Mouse (Mus musculus) heart, postnatal 0 days (tissue): ENCODE data around the gene Mybbp1a. TPM values are rescaled to one million over a fixed set of nuclear protein-coding genes. Genes with fewer than 3 reads are reported as not detected.

Experiments used
- ATAC-seq: fragments of 200-750 bp; cut with Nextera tagmentation; 2 replicates; pipeline ENCODE4 v1.8.0; 2017; ENCODE audit warnings: low read depth, moderate number of reproducible peaks, moderate library complexity; ENCODE audit not compliant: insufficient read depth
- DNase-seq: peaks from one replicate; pipeline ENCODE4 v3.0.0-alpha.2; 2016; ENCODE audit warnings: low spot score
- H3K27ac ChIP-seq: fragments of 300-500 bp; sonication (generic); 2 replicates; pipeline ENCODE4 v1.5.1; 2014; ENCODE audit warnings: low read depth, mild to moderate bottlenecking
- H3K27me3 ChIP-seq: fragments of 300-500 bp; sonication (generic); 2 replicates; pipeline ENCODE4 v1.6.1; 2014; ENCODE audit warnings: low read length, mixed read lengths; ENCODE audit not compliant: control insufficient read depth, insufficient read depth
- H3K36me3 ChIP-seq: fragments of 300-500 bp; sonication (generic); replicated peaks from 2 replicates; pipeline ENCODE4 v1.6.1; 2014; ENCODE audit warnings: low read length, mixed read lengths; ENCODE audit not compliant: control insufficient read depth, insufficient read depth
- H3K4me1 ChIP-seq: fragments of 300-500 bp; sonication (generic); 2 replicates; pipeline ENCODE4 v1.6.1; 2014; ENCODE audit warnings: antibody characterized with exemption; ENCODE audit not compliant: control insufficient read depth, insufficient read depth
- H3K4me2 ChIP-seq: fragments of 300-500 bp; sonication (generic); 2 replicates; pipeline ENCODE4 v1.6.1; 2014; ENCODE audit warnings: low read depth, mild to moderate bottlenecking, low read length, moderate library complexity
- H3K4me3 ChIP-seq: fragments of 300-500 bp; sonication (generic); 2 replicates; pipeline ENCODE4 v1.5.1; 2014; ENCODE audit warnings: low read depth, low read length
- H3K9ac ChIP-seq: fragments of 300-500 bp; sonication (generic); replicated peaks from 2 replicates; pipeline ENCODE4 v1.6.1; 2014; ENCODE audit warnings: low read depth, low read length, mixed read lengths
- H3K9me3 ChIP-seq: fragments of 300-500 bp; sonication (generic); replicated peaks from 2 replicates; pipeline ENCODE4 v1.6.1; 2016; ENCODE audit warnings: low read length; ENCODE audit not compliant: control insufficient read depth
- CTCF ChIP-seq: IDR thresholded peaks from 2 replicates; pipeline ENCODE4 v1.5.1; 2016; ENCODE audit warnings: antibody characterized with exemption, control low read depth, low read depth
- EP300 ChIP-seq: IDR thresholded peaks from 2 replicates; pipeline ENCODE4 v1.6.1; 2016; ENCODE audit warnings: antibody characterized with exemption, low read depth
- WGBS: fragments of 180-500 bp; shearing (Covaris S2); extraction: QIAGEN DNeasy Blood & Tissue Kit; methylation state at CpG from one replicate; pipeline ENCODE4 v1.1.7; 2014; 5-methylcytosine and 5-hydroxymethylcytosine counted together
- polyA plus RNA-seq: library from polyadenylated mRNA; unstranded; fragments of >200 nt; fragmentation: Nextera tagmentation; extraction: Ambion mirVana; gene quantifications from 2 replicates; pipeline ENCODE4 v1.2.1, GENCODE M21; 2015
- total RNA-seq: library from RNA; depleted of rRNA; stranded (reverse); fragments of >200 nt; gene quantifications from 2 replicates; pipeline ENCODE4 v1.2.3, GENCODE M21; 2014; ENCODE audit warnings: low replicate concordance

The Mybbp1a gene
- total and polyA plus RNA-seq, 2 experiments from 2014 or later, result 20.5 to 42.1 TPM

DNA sequence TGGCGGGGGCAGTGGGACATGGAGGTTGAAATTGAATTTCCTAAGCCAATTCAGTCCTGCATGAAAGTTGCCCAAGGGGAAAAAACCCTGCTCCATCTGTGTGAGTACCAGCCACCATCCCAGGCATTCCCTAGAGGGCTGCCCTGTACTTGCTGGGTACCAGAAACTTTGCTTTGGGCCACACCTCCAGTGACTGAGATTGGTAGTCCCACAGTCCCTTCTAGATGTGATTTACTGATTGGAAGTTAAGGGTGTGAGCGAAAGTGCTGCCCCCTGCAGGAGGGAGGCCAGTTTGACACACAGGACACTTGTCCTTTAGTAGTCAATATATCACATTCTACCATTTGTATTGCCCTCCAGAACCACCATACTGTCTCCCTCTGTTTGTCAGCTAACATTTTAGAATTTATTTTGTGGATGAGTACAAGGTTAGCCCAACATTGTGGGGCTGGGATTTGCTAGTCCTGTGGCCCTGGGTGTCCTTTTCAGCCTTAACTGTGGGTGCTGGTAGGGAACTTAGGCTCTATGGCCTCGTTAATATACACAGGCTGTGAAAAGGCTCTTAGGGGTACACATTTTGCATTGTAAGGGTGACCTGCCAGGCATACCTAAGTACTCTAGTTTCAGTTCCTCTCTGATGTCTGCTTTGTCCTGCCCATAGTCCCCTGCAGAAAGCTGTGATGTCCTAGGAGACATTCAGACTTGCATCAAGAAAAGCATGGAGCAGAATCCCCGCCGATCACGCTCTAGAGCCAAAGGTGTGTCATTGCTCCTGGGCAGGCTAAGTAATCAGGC lies 5.4 kb downstream of the Mybbp1a start:
- 86% methylated on average over 6 of the region's 6 CpGs for WGBS
- Histone ChIP-seq H3K9me3 (no peaks in the 10 kb centered on the region), H3K27me3 (no peaks in the 10 kb centered on the region)

GRCm38 (mm10) chr11:72447475-72447874 lies 6.3 kb downstream of the Mybbp1a start:
- Histone ChIP-seq H3K9me3 (no peaks in the 10 kb centered on the region), H3K4me2 (no peak overlapping the region), H3K36me3 (peaks cover 100% of the 10 kb centered on the region), H3K27ac (no peak overlapping the region), H3K4me3 (no peak overlapping the region), H3K27me3 (no peaks in the 10 kb centered on the region), H3K4me1 (no peaks in the 10 kb centered on the region), H3K9ac (no peak overlapping the region)
- TF ChIP-seq CTCF, result peak; percentile 29
- TF ChIP-seq EP300, result no peak
- DNase-seq (no peak), ATAC-seq (no peak)
- WGBS, result 67% methylated on average over 8 of the region's 8 CpGs

More for the DNA sequence above, 5.4 kb downstream of the Mybbp1a start:
- H3K4me3 ChIP-seq, result no peak overlapping the region
- H3K9ac ChIP-seq, result no peak overlapping the region
- DNase-seq (no peak), ATAC-seq (no peak)
- no peak for TF ChIP-seq EP300
- TF ChIP-seq CTCF, result peak; percentile 55
- H3K36me3 ChIP-seq, result peaks cover 93% of the 10 kb centered on the region
- no peak overlapping the region for H3K27ac ChIP-seq
- no peak overlapping the region for H3K4me2 ChIP-seq
- H3K4me1 ChIP-seq, result peaks cover 7% of the 10 kb centered on the region; the same call in 1 of the 2 replicates

DNA sequence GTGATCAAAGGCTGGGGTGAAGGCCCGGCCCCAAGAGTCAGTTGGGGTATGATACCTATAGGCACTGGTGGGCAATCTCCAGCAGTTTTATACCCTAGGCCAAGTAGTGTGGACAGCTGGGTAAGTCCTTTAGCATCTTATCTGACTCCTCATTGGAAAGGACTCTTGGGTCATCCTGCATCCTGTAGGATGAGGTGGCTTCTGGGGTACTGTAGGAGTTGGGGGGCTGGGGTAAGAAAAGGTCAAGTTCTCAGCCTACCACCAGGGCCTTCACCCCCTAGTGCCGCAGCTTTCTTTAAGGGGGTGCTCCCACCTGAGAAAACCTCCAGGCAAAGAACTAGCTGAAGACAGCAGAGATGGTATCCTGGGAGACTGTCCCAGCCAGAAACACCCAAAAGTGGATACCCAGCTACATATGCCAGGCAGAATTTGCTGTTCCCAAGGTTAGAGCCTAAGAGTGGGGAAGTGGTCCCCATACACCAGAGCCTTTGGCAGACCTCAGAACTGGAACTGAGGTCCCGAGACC lies 11.0 kb downstream of the Mybbp1a start:
- H3K9ac ChIP-seq, result no peak overlapping the region
- H3K36me3 ChIP-seq, result peaks cover 61% of the 10 kb centered on the region
- no peak overlapping the region for H3K27ac ChIP-seq
- ATAC-seq (no peak), DNase-seq (no peak)
- TF ChIP-seq EP300, result no peak
- no peak for TF ChIP-seq CTCF
- no peaks in the 10 kb centered on the region for H3K9me3 ChIP-seq
- H3K27me3 ChIP-seq, result no peaks in the 10 kb centered on the region
- H3K4me1 ChIP-seq, result no peaks in the 10 kb centered on the region
- 85% methylated on average over 3 of the region's 3 CpGs for WGBS
- H3K4me2 ChIP-seq, result no peak overlapping the region
- H3K4me3 ChIP-seq, result no peak overlapping the region

DNA sequence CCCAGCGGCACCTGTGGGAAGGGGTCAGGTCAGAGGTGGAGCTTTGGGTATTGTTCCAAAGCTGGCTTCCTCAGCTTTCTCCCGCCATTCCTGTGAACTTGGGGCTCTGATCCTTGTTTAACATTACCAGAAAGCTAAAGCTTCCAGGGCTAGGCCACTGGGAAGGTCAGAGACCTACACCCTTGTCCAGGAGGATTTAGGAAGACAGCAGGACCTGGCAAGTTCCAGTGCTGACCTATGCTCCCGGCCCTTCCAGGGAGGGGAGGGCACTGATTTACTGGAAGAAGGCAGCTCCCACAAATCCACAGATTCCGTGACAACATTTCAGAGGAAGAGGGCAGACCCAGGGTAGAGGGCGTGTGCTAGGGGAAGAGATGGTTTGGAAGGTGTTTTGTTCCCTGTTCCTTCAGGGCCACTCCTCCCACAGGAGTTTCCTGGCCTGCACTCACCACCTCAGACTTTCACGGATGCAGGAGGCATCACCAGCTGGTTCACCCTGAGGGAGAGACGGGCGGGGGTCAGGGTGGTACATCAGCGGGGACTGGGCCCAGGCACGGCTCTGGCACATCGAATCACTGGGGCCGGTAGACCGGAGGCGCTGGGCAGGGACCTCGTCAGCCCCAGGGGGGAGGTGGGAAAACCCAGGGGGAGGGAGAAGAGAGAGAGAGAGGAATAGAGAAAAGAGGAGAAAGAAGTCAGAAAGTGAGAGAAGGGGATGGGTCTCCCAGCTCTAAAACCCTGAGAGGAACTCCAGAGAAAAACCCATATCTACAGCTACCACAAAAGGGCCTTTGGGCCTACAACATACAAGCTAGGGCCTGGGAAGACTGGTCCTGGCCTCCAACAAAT lies 12.2 kb downstream of the Mybbp1a start:
- Histone ChIP-seq H3K27ac (peak overlapping the region; percentile 43; the same call in 1 of the 2 replicates), H3K27me3 (no peaks in the 10 kb centered on the region), H3K4me2 (no peak overlapping the region), H3K36me3 (peaks cover 50% of the 10 kb centered on the region), H3K9ac (no peak overlapping the region), H3K9me3 (no peaks in the 10 kb centered on the region), H3K4me1 (peaks cover 2% of the 10 kb centered on the region; the same call in 1 of the 2 replicates), H3K4me3 (no peak overlapping the region)
- ATAC-seq, result no peak
- DNase-seq, result no peak
- WGBS, result 45% methylated on average over 15 of the region's 15 CpGs
- TF ChIP-seq CTCF (no peak), EP300 (no peak)

- Histone ChIP-seq H3K4me3 (no peak overlapping the region), H3K27me3 (no peaks in the 10 kb centered on the region), H3K27ac (no peak overlapping the region), H3K36me3 (peaks cover 26% of the 10 kb centered on the region), H3K4me1 (peaks cover 9% of the 10 kb centered on the region), H3K4me2 (no peak overlapping the region), H3K9me3 (no peaks in the 10 kb centered on the region), H3K9ac (no peak overlapping the region)
- TF ChIP-seq CTCF (no peak), EP300 (no peak)
- no peak for ATAC-seq
- WGBS, result 72% methylated on average over 5 of the region's 5 CpGs
- DNase-seq, result no peak
Measured at GRCm38 (mm10) chr11:72455694-72456093, 14.5 kb downstream of the Mybbp1a start.
